Mouse (Mus musculus) spleen, postnatal 36 days (tissue): ENCODE data around the gene Rabgap1l.
"Not testable (repeated sequence)": the region's sequence is repeated elsewhere in the genome, so short reads cannot be mapped to it uniquely, and the experiment has no call there.

Experiments used
- DNase-seq, 2 experiments: peaks; one replicate each; pipeline ENCODE4 v3.0.0; 2022; ENCODE audit warnings: low spot score in 2 of 2, mixed read lengths in 1 of 2

Gene Rabgap1l

GRCm38 (mm10) chr1:160693094-160693447, 99.9 kb downstream of the Rabgap1l start:
- DNase-seq: peak; percentile 21 to 23

GRCm38 (mm10) chr1:160692224-160693093, 100.6 kb downstream of the Rabgap1l start:
- DNase-seq: no peak

DNA sequence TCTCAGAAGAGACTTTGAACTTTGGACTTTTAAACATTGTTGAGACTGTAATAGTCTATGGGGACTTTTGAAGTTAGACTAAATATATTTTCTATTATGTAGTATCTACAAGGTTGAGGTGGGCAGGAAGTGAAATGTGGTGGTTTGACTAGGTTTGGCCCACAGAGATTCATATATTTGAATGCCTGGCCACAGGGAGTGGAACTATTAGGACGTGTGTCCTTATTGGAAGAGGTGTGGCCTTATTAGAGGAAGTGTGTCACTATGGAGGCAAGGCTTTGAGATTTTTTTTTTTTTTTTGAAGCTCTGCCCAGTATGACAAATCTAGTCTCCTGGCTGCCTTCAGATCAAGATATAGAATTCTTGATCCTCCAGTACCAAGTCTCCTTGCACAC, 101.8 kb downstream of the Rabgap1l start:
- DNase-seq: no peak

GRCm38 (mm10) chr1:160690516-160691195, 102.4 kb downstream of the Rabgap1l start:
- no peak for DNase-seq

- no peak for DNase-seq
Observed at GRCm38 (mm10) chr1:160689511-160689910, 103.5 kb downstream of the Rabgap1l start.

- no peak for DNase-seq
Observed at GRCm38 (mm10) chr1:160684251-160684650, 108.8 kb downstream of the Rabgap1l start.

DNA sequence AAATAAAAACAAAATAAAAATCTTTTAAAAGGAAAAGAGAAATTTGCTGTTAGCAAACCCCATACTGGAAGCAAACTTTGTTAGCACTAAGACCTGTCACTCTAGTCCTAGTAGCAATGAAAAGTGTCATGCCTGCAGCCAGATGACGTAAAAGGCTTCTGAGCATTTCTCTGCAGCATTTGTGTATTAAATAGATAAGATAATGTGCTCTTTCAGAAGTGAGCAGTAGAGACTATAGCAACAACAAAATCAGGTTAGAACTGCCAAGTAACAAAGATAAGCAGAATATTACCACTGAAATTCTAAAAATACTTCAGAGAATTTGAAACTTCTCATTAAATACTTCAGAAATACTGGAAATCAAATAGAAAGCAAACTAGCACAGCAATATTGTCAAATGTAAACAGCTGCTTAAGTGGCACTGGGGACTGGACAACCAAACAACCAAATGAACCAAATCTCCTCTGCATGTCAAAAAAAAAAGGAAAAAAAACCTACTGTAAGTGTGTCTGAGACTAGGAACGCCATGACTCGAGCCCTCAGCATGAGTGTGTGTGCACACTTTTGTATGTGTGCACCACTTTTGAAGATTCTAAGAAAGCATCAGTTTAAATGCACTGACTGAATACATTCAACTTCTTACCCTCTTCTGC, 111.5 kb downstream of the Rabgap1l start:
- no peak for DNase-seq

- no peak for DNase-seq
Observed at GRCm38 (mm10) chr1:160674763-160675162, 118.2 kb downstream of the Rabgap1l start.

- no peak for DNase-seq
Observed at GRCm38 (mm10) chr1:160672088-160672814, 120.8 kb downstream of the Rabgap1l start.

DNA sequence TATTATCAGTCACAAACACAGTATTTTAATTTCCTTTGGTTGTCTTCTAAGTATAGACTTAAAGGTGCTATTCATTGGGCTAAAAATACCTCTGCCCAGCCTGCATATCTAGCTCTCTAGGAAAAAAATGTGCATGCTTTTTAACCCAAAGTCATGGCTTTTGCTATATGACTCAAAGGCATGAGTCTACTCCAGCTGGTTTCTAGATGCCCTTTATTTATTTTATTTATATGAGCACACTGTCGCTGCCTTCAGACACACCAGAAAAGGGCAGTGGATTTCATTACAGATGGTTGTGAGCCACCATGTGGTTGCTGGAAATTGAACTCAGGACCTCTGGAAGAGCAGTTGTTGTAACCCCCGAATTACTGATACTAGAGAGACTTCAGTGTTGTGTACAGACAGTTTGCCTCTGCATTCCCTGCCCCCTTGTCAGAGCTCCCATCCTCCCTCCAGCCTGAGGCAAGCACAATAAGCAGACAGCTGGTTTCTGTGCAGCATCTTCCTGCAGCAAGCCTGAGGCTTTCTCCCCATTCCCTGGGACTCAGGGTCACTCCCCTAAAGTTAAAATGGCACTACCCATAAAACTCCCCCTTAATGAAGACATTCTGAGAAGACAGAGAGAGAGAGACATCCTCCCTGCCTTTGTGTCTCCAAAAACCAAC, 137.1 kb downstream of the Rabgap1l start:
- DNase-seq: no peak

DNA sequence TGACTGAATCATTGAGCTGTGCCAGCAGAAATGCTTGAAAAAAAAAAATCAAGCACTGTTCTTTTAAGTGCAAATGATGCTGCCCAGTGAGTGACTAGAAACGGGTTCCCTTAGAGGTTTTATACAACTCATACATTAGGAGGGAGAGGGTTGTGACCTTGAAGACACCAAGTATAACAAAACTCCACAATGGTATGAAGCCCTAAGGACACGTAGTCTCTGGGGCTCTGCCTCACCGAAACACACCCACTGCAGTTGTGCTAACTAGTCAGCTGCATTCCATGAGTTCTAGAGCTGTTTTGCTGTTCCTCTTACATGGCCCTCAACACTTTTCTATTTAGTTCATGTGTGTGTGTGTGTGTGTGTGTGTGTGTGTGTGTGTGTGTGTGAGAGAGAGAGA, 141.3 kb downstream of the Rabgap1l start:
- no peak for DNase-seq

DNA sequence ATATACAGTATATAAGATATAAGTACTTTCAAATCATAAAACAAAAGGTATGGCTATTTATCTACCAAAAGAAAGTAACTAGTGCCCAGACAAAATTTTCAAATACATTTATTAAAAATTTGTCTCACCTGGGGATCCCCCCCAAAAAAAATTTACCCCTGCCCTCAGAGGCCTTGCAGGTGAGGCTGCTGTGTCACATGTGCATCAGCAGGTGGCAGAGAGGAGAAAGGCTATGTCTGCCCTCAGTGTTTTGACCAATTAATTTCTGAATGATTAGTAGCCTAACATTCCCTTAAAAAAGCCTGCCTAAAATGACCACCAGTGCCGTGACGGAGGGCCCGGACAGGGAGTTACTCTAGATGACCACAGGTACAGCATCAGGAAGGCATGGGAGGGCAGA, 147.6 kb downstream of the Rabgap1l start:
- DNase-seq: no peak

DNA sequence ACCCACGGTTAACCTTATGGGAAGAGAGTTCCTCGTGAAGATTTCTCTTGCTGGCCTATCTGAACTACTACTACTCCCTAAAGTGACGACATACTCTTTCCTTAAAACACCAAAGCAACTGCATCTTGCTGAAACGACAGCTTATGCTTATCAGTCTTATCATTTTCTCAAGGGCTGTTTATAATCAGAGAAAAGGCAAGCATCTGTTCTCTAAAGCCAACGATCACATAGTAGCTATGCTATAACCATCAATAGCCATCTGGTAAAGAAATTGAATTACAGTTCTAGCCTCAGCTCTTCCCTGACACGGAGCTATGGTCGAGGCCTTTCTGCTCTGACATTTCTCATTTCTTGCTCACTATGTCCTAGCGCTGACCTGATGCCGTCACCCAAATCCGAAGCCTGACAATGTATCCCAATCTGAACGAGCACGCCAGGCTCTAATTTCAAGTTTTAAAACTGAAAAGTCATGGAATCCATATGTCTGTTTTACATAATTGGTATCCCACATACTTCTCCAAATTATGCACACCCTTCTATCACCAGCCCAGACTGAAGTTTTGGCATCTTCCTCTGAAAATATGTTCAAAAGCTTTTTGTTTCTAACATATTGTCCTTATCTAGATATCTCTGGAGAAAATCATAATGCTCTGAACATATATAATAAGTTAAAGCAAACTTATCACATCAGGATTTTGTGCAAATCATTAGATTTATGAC, 164.6 kb downstream of the Rabgap1l start:
- DNase-seq: no peak

DNA sequence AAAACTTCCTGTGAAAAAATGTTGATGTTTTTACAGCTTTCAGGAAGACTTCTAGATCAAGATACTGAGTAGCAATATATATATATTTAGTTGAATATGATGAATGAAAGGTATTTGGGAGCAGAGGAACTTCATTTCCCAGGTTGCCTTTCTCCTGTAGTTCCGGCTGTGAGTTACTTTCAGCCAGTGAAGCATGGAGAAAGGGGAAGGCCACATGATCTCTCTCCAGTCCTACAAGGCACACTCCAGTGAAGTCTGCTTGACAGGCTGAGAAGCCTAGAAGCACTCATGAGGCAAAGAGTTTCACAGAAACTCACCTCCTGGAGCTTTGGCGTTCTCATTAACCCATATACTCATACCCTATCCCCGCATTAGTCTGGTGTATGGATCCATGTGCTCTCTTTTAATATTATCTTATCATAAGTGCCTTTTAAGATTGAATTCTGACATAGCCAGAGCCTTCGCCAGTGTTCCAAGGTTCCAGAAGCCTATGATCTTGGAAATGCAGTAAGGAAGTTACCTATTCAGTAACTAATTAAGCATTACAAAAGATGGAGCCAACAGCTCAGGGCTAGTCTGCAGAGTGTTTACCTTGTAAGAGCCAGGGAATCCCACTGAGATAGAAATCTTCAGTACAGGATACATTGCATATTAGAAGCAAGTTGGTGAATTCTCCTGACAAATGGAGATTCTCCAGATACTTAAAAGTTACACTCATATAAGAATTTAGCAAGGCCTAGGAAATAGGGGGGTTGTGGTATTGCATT, 168.5 kb downstream of the Rabgap1l start:
- DNase-seq: not testable (repeated sequence)

GRCm38 (mm10) chr1:160618201-160618600, 174.8 kb downstream of the Rabgap1l start:
- DNase-seq: no peak

DNA sequence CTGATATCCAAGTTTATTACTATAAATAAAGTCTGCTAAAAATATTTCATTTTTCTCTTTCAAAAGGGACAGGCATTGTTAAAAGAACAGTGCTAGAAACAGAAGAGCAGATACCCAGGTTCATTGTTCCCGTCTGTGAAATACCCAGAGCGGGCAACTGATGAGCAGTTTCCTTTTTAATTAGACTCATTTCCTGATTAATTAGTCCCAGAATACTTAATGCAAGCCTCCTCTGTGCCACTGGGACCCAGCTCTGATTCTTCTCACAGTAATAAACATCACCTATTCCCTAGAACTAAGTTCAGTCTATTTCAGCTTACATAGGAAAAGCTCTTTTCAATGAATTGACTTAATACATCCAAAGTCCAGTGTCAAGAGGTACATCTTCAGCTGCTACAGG, 186.6 kb downstream of the Rabgap1l start:
- DNase-seq: no peak

- DNase-seq: not testable (repeated sequence)
Observed at GRCm38 (mm10) chr1:160603312-160603711, 189.7 kb downstream of the Rabgap1l start.

GRCm38 (mm10) chr1:160597369-160597768, 195.6 kb downstream of the Rabgap1l start:
- DNase-seq: no peak

DNA sequence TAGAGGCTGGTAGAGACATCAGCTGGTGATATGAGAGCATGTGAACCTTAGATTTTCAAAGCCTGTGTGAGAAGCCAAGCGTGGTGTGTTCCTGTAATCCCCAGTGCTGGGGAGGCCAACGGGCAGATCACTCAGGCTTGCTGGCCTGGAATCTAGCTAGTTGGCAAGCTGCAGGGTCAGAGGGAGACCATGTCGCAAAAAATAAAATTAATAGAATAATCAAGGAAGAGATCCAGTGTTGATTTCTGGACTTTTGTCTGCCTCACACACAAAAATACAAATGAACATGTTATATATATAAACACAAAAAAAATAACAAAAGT, 196.1 kb downstream of the Rabgap1l start:
- DNase-seq: no peak
